Mouse (Mus musculus): ENCODE results near the gene Cox4i1. TPM values are rescaled to one million over a fixed set of nuclear protein-coding genes. Genes with fewer than 3 reads are reported as not detected.

Gene Cox4i1
- total RNA-seq, 2 experiments from 2014 or later = 2,747 to 2,903 TPM

- DNase-seq = no peak
Observed at GRCm38 (mm10) chr8:120657415-120657814, 10.6 kb upstream of the Cox4i1 start.

DNA sequence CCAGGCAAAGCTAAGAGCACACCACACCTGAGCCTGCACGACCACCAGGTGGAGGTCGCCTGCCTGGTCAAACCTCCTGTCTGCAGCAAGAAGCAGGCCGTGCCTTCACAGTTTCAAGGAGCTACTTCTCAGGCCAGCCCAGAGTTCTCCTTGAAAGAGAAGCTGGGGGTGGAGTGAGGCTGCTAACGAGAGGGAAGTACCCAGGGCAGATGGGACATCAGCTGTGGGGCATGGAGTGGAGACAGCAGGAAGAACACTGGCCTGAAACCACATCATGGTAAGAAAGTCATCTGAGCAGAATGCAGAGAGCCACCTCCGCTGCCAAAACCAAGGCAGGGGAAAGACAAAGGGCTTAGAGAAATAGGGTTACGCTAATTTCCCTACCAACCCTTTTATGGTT is 3.5 kb upstream of the Cox4i1 start:
- no peak for DNase-seq

- DNase-seq = no peak
Observed at GRCm38 (mm10) chr8:120665726-120666455, 2.1 kb upstream of the Cox4i1 start.

DNA sequence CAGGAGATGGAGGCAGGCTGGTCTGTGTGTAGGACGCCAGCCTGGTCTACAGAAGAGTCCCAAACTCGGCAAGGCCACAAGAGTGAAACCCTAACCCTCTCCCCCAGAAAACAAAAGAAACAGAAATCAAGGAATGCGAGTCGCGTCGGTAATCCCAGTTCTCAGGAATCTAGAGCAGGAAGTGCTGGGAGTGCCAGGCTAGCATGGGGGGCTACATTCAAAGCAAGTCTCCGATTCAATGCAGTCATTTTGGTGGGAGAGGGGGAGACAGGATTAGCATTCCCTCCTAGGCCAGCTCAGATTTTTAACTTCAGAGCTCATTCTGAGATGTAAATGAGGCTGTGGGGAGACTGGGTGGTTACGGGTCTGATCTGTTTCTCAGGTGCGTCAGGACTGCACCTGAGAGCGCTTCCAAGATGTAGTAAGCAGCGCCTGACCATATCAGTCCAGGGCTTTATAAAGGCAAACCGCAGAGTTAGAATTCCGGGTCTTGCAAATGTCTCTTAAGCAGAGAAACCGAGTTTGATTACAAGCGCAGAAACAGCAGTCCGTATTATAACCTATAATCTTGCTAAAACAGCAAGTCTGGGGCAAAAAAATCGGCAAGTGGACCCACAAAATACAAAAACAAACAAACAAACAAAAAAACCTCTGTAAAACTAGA is 1.1 kb upstream of the Cox4i1 start:
- DNase-seq = no peak

DNA sequence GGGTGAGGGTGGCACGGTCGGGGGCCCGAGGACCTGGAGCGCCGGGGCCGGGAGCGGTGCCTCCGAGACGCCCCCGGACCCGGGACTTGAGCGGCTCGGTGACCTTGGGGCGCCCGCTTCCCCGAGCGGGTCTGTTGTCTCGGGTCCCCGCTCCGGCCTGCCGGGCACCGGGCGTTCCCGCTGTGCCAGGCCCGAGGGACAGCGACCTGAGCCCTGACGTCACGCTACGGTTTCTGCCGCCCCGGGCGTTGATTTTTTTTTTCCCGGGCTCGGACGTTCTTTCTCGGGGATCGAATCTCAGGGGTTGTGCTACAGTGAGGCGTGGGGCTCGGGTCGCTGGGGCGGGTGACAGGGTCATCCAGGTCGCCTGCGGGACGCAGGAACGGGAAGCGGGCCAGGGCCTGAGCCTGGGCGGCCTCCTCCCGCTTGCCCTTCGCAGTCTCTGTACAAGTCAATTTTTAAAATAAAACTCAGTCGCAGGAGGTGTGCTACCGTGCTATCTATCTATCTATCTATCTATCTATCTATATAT is 418 bp downstream of the Cox4i1 start, which contains the start of gene Emc8:
Gene Emc8 (minus strand): TSS at position 200 of the 532 bp plus-strand sequence.
- no peak for DNase-seq

- no peak for DNase-seq
Observed at GRCm38 (mm10) chr8:120671775-120672174, 3.8 kb downstream of the Cox4i1 start.

- no peak for DNase-seq
Observed at GRCm38 (mm10) chr8:120672626-120673229, 4.7 kb downstream of the Cox4i1 start.

DNA sequence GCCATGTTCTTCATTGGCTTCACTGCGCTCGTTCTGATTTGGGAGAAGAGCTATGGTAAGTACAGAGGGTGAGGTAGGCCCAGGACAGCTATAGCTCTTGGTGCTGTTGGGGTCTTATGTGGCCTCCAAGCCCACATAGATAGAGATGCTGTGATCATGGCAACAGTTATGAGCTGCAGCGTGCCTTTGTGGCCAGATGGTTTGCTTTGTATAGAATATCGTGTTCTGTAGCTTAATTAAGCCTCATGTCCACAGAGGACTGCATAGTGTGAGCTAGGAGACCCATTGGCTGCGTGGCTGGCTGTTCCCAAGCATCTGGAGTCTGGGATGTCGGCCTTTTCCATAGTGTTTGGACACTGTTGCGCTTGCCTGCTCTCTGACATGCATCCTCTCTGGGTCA is 5.3 kb downstream of the Cox4i1 start:
- no peak for DNase-seq

DNA sequence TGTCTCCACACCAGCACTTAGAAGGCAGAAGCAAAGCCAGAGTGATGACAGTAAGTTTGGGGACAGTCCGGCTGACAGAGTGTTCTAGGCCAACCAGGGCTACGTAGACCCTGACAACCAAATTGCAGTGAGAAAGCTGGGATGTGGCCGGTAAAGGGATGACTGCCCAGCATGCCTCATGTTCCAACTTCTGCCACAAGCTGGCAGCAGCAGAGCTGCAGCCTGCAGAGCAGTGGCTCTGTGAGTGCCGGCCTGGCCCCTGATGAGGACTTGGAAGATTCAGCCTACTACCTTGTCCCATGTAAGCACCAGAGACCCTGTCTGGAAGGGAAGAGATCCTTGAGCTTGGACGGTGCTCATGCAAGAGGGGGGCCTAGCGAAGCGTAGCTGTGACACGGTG is 7.7 kb downstream of the Cox4i1 start:
- no peak for DNase-seq

DNA sequence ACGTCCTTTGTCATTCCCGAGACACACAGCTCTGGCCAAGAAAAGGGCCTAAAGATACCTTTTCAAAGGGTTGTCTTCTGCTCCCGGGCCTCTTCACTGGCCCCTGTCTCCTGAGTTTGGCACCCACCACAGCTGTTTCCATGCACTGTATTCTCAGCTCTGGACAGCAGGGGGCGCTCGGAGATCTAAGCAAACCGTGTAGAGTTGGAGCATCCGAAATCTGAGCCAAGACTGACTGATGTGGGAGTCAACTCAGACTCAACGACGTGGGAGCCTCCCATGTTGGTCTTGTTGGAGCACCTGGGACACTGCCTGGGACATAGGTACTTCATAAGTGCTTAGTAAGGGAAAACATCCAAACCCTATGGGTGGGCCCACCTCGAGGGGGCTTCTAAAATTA is 10.4 kb downstream of the Cox4i1 start:
- peak; percentile 90 for DNase-seq

- DNase-seq = no peak
Observed at GRCm38 (mm10) chr8:120679629-120680387, 11.8 kb downstream of the Cox4i1 start.

DNA sequence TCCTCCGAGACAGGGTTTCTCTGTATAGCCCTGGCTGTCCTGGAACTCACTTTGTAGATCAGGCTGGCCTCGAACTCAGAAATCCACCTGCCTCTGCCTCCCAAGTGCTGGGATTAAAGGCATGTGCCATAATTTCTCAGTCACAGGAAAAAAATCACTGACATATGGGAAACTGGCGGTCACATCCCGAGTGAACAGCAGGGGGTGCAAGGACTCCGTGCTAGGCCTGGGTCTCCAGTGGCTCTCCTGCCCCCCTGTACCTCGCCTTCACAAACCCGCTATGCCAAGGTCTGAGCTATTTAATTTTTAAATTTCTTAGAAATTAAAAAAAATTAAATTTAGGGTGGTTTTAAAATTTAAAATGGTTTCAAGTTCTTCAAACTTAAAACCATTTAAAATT is 12.4 kb downstream of the Cox4i1 start:
- DNase-seq = peak; percentile 70

GRCm38 (mm10) chr8:120681113-120681512 is 13.1 kb downstream of the Cox4i1 start:
- DNase-seq = no peak

DNA sequence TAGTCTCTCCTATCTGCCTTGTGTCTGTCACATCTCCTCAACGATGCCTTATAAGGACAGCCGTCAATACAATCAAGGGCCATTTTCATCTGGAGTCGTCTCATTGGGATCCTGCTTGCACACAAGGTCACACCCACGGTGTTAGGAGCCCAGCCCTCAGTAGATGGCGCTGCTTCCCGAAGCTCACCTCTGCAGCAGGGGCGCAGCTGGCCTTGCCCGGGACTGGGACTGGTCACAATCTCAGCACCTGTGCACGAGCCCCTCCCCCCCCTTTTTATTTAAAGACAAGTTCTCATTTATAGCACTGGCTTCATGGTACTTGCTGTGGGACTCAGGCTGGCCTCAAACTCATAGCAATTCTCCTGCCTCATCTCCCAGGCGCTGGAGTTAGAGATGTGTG is 15.6 kb downstream of the Cox4i1 start:
- peak; percentile 90 for DNase-seq

GRCm38 (mm10) chr8:120684082-120684481 is 16.1 kb downstream of the Cox4i1 start:
- no peak for DNase-seq

DNA sequence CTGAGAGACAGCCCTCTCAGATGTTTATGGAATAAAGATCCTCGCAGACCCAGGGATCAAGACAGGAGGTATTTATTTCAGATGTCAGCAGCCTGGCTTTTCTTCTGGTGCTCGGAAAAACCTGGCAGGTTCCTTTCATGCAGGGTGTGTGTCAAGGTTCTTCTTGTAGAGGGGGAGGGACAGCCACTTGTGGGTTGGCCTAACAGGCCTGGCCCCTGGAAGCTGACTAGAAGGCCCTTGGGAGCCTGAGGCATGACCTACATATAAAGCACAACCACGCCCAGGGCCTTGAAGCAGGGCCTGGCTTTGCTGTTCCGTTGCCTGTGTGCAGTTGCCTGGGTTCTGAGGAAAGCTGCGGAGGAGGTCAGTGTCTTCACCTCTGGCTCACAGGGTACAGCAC is 17.1 kb downstream of the Cox4i1 start:
- peak; percentile 83 for DNase-seq

DNA sequence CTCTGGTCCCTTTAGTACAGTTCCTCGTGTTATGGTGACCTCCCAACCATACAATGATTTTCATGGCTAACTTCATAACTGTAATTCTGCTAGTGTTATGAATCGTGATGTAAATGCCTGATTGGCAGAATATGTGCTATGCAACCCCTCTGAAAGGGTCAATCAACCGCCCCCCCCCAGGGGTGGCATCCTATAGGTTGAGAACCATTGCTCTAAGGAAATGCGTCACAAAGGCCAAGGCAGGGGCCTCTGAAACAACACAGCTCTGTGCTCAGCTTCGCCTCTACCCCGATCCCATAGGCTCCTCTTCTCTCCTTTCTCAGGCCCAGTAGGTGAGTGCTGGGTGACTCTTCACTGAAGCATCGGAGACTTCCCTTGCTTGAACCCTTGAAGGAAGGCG is 17.6 kb downstream of the Cox4i1 start:
- DNase-seq = no peak

- peak; percentile 51 for DNase-seq
Observed at GRCm38 (mm10) chr8:120686051-120686450, 18.0 kb downstream of the Cox4i1 start.

DNA sequence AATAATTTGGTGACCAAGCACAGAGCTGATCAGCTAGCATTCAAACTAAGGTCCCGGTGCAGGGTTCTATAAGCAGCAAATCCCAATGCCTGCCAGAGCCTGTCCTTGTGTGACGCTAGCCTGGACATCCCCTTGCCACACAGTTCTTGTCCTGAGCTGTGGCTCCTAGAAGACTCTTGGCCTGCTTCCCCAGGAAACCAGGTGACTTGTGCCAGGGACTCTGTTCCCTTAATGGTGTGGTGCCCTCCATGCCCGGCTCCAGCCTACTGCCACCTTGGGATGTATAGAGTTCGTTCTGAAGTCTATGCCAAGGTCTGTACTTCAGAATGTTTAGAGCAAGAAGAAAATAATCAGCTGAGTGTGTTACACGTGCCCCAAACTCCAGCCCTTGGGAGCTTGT is 18.6 kb downstream of the Cox4i1 start:
- DNase-seq = peak; percentile 50

DNA sequence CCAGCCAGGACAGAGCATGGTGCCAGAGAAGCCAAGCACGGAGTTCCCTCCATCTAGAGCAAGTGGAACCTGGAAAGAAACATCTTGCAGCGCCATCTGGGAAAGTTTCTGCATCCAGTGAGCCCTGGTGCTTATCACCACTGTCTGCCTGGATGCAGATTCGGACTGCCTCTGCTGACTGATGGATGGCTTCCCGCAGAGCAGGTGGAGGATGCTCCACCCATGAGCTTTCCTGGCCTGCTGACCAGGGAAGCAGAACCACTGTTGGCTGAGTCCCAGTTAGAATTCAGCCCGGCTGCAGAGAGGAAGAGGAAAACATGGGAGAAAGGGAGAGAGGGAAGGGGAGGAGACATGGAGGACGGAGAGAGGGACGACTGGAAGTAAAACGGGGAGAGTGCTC is 19.8 kb downstream of the Cox4i1 start:
- DNase-seq = no peak

DNA sequence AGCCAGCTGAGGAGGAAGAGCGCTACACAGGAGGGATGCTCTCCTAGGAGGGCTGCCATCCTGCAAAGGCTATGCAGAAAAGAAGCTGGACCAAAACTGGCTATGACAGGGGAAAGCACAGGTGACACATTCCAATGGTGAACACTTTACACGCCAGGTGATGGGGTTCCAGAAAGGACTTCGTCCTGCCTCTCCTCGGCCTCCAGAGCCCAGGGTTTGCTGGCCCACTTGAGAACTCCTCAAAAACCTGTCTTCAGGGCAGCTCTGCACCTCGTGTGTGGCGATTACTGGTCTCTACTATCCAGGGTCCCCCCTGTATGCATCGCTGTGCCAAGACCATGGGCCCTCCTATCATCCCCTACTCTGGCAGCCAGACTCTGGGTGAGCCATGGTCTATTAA is 20.5 kb downstream of the Cox4i1 start:
- DNase-seq = no peak

DNA sequence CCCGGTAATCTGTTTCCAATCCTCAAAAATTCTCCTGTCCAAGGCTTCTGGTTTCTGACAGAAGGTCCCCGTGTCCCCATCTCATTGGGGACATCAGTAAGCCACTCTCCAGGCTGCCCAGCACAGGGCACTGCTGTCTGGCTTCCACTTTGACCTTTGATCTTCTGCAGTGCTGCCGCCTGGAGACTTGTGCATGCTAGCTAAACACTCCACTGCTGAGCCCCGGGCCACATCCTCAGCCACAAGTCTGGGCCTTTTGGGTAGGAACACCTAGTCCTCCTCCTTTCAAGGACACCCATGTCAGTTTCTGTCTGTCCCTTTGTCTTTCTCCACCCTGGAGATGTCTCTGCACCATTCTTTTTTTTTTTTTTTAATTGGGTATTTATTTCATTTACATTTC is 24.9 kb downstream of the Cox4i1 start:
- no peak for DNase-seq

Measured in adrenal gland, postnatal 10 days (tissue).